Mouse (Mus musculus) gastrocnemius, postnatal 25 days (tissue): ENCODE measurements around the gene Gm14525. TPM values are rescaled to one million over a fixed set of nuclear protein-coding genes. Genes with fewer than 3 reads are reported as not detected.
"Not testable (repeated sequence)": the region's sequence is repeated elsewhere in the genome, so short reads cannot be mapped to it uniquely, and the experiment has no call there.

Experiments used
- DNase-seq: peaks from one replicate; pipeline ENCODE4 v3.0.0; 2022
- long read RNA-seq, 2 experiments: library from polyadenylated mRNA; stranded (forward); transcript quantifications; one replicate each; pipeline ENCODE4 v2.0.0; 2021
- total RNA-seq, 2 experiments: library from RNA; stranded (reverse); gene quantifications; 1 replicate in 1 of 2; 2 replicates in 1 of 2; pipeline ENCODE4 v1.2.3; 2021

Gene Gm14525
- total RNA-seq: not detected
- long read RNA-seq, experiment 1: 0 reads
- long read RNA-seq, experiment 2: 0 reads

- DNase-seq: not testable (repeated sequence)
These were observed at the start of gene Gm14525 for GRCm38 (mm10) chrX:26702538-26702937. Gm14525 (minus strand) TSS chrX:26702638.

Other genes with a start within 250 kb of the Gm14525 start
- not detected for gene Slx, start 157.1 kb downstream of the Gm14525 start, total RNA-seq
- gene Gm6121, start 233.1 kb upstream of the Gm14525 start, total RNA-seq: not detected